In genomic region chr2:31635281-31636137, GRCm38 (mm10) we compare ENCODE assay signal across 7 mouse cellular contexts. TPM values are rescaled to one million over a fixed set of nuclear protein-coding genes. Genes with fewer than 3 reads are reported as not detected.
DNase-seq lines count a peak whose midpoint lies in the region; ATAC-seq and TF ChIP-seq lines count a peak whose summit lies in the region.

No protein-coding gene starts in this region.

- H3K27me3 ChIP-seq in lung, embryonic 14.5 days (ENCODE audit: insufficient read depth, low read length) = peaks cover 89% of the 10 kb centered on the region
- H3K27me3 ChIP-seq in forebrain, embryonic 10.5 days (ENCODE audit: poor library complexity, severe bottlenecking) = peaks cover 100% of the 10 kb centered on the region
- peaks cover 100% of the 10 kb centered on the region for H3K27me3 ChIP-seq in limb, embryonic 13.5 days
- peaks cover 83% of the 10 kb centered on the region for H3K27me3 ChIP-seq in stomach, embryonic 15.5 days (replicated peaks)

- DNase-seq in lung, embryonic 14.5 days = peak; percentile 41
- DNase-seq in lung, postnatal 36 days = no peak
- peak; percentile 69 for DNase-seq in forebrain, embryonic 10.5 days (ENCODE audit: extremely low spot score, low spot score)
- DNase-seq in layer of hippocampus, postnatal 14 days (ENCODE audit: low spot score in 2 of 2) = no peak

- ATAC-seq in lung, embryonic 14.5 days (ENCODE audit: insufficient read depth) = no peak
- ATAC-seq in limb, embryonic 13.5 days (ENCODE audit: low FRiP score, low read depth) = no peak
- no peak for ATAC-seq in stomach, embryonic 15.5 days (ENCODE audit: insufficient read depth, low FRiP score, low read depth)
- no peak for ATAC-seq in CD4-positive, CD25-positive, alpha-beta regulatory T cell, adult 4 months

- no peak overlapping the region for H3K27ac ChIP-seq in lung, embryonic 14.5 days (ENCODE audit: low read depth)
- peak overlapping the region; percentile 85 for H3K27ac ChIP-seq in forebrain, embryonic 10.5 days
- no peak overlapping the region for H3K27ac ChIP-seq in limb, embryonic 13.5 days
- no peak overlapping the region for H3K27ac ChIP-seq in stomach, embryonic 15.5 days

- H3K4me1 ChIP-seq in lung, embryonic 14.5 days (ENCODE audit: insufficient read depth) = peaks cover 7% of the 10 kb centered on the region; the same call in 1 of the 2 replicates
- H3K4me1 ChIP-seq in forebrain, embryonic 10.5 days = peaks cover 62% of the 10 kb centered on the region
- H3K4me1 ChIP-seq in limb, embryonic 13.5 days = peaks cover 48% of the 10 kb centered on the region
- H3K4me1 ChIP-seq in stomach, embryonic 15.5 days = peaks cover 32% of the 10 kb centered on the region

- TF ChIP-seq CTCF in lung, embryonic 14.5 days (IDR thresholded peaks at IDR 0.05; ENCODE audit: low read depth) = no peak

- under 1% methylated on average over 52 of the region's 52 CpGs for WGBS in lung, embryonic 14.5 days
- under 1% methylated on average over 52 of the region's 52 CpGs for WGBS in forebrain, embryonic 10.5 days
- under 1% methylated on average over 52 of the region's 52 CpGs for WGBS in limb, embryonic 13.5 days
- WGBS in stomach, embryonic 15.5 days = under 1% methylated on average over 52 of the region's 52 CpGs

- no peaks in the 10 kb centered on the region for H3K9me3 ChIP-seq in lung, embryonic 14.5 days (ENCODE audit: low read depth, low read length)
- no peaks in the 10 kb centered on the region for H3K9me3 ChIP-seq in forebrain, embryonic 10.5 days
- no peaks in the 10 kb centered on the region for H3K9me3 ChIP-seq in limb, embryonic 13.5 days
- H3K9me3 ChIP-seq in stomach, embryonic 15.5 days = no peaks in the 10 kb centered on the region

- H3K4me3 ChIP-seq in lung, embryonic 14.5 days (ENCODE audit: low read depth, low read length) = peak overlapping the region; percentile 18; the same call in 1 of the 2 replicates
- peak overlapping the region; percentile 52 for H3K4me3 ChIP-seq in forebrain, embryonic 10.5 days
- H3K4me3 ChIP-seq in limb, embryonic 13.5 days = peak overlapping the region; percentile 33
- H3K4me3 ChIP-seq in stomach, embryonic 15.5 days (replicated peaks) = peak overlapping the region; percentile 18

- H3K9ac ChIP-seq in lung, embryonic 14.5 days = no peak overlapping the region; the same call in 1 of the 2 replicates
- H3K9ac ChIP-seq in limb, embryonic 13.5 days = no peak overlapping the region
- no peak overlapping the region for H3K9ac ChIP-seq in stomach, embryonic 15.5 days

- no peaks in the 10 kb centered on the region for H3K36me3 ChIP-seq in lung, embryonic 14.5 days (ENCODE audit: insufficient read depth)
- no peaks in the 10 kb centered on the region for H3K36me3 ChIP-seq in forebrain, embryonic 10.5 days (replicated peaks)
- H3K36me3 ChIP-seq in limb, embryonic 13.5 days = no peaks in the 10 kb centered on the region
- H3K36me3 ChIP-seq in stomach, embryonic 15.5 days = no peaks in the 10 kb centered on the region

- peak overlapping the region; percentile 44 for H3K4me2 ChIP-seq in lung, embryonic 14.5 days
- H3K4me2 ChIP-seq in limb, embryonic 13.5 days (replicated peaks) = peak overlapping the region; percentile 58
- peak overlapping the region; percentile 33 for H3K4me2 ChIP-seq in stomach, embryonic 15.5 days

RNA-seq across cellular contexts. Expression of gene Prdm12, which starts 4.3 kb away (rescaled TPM):
- polyA plus RNA-seq in lung, embryonic 14.5 days (2014; fragmentation: Nextera tagmentation; extraction: Ambion mirVana) = not detected in 2 replicates
- polyA plus RNA-seq in forebrain, embryonic 10.5 days (2016; fragmentation: Nextera tagmentation; extraction: Ambion mirVana) = 0.51 and 0.77 TPM in 2 replicates
- not detected in 2 replicates for polyA plus RNA-seq in limb, embryonic 13.5 days (2015; fragmentation: Nextera tagmentation; extraction: Ambion mirVana)
- polyA plus RNA-seq in stomach, embryonic 15.5 days (2015; fragmentation: Nextera tagmentation; extraction: Ambion mirVana) = not detected in 2 replicates
- polyA plus RNA-seq in CD4-positive, CD25-positive, alpha-beta regulatory T cell, adult 4 months (2017; shearing (Covaris generic)) = not detected
- total RNA-seq in layer of hippocampus, postnatal 14 days (2021) = under 1 TPM; 0.19 to 0.46 TPM

RNA-seq across cellular contexts. Expression of gene Exosc2, which starts 35.0 kb away (rescaled TPM):
- 65.5 and 70.4 TPM in 2 replicates for polyA plus RNA-seq in lung, embryonic 14.5 days (2014; fragmentation: Nextera tagmentation; extraction: Ambion mirVana)
- polyA plus RNA-seq in forebrain, embryonic 10.5 days (2016; fragmentation: Nextera tagmentation; extraction: Ambion mirVana) = 104 and 110 TPM in 2 replicates
- 73.7 and 78.1 TPM in 2 replicates for polyA plus RNA-seq in limb, embryonic 13.5 days (2015; fragmentation: Nextera tagmentation; extraction: Ambion mirVana)
- polyA plus RNA-seq in stomach, embryonic 15.5 days (2015; fragmentation: Nextera tagmentation; extraction: Ambion mirVana) = 59.9 and 60.5 TPM in 2 replicates
- 10 to 100 TPM; 43.5 to 65.7 TPM for polyA plus RNA-seq in CD4-positive, CD25-positive, alpha-beta regulatory T cell, adult 4 months (2017; shearing (Covaris generic))
- 10 to 100 TPM; 17.9 TPM for total RNA-seq in layer of hippocampus, postnatal 14 days (2021)

RNA-seq across cellular contexts. Expression of gene Abl1, which starts 52.7 kb away (rescaled TPM):
- 52.6 and 54.4 TPM in 2 replicates for polyA plus RNA-seq in lung, embryonic 14.5 days (2014; fragmentation: Nextera tagmentation; extraction: Ambion mirVana)
- 51.0 and 51.9 TPM in 2 replicates for polyA plus RNA-seq in forebrain, embryonic 10.5 days (2016; fragmentation: Nextera tagmentation; extraction: Ambion mirVana)
- 52.4 and 55.9 TPM in 2 replicates for polyA plus RNA-seq in limb, embryonic 13.5 days (2015; fragmentation: Nextera tagmentation; extraction: Ambion mirVana)
- 30.2 and 34.5 TPM in 2 replicates for polyA plus RNA-seq in stomach, embryonic 15.5 days (2015; fragmentation: Nextera tagmentation; extraction: Ambion mirVana)
- polyA plus RNA-seq in CD4-positive, CD25-positive, alpha-beta regulatory T cell, adult 4 months (2017; shearing (Covaris generic)) = 1 to 10 TPM; 6.9 to 8.2 TPM
- 10 to 100 TPM; 45.4 to 49.3 TPM for total RNA-seq in layer of hippocampus, postnatal 14 days (2021)

Comparison
In these comparisons a context has a peak if more than half of its experiments do, and no peak if none do; other contexts are left out.
1. DNase-seq: peak in lung, embryonic 14.5 days (single experiment) and forebrain, embryonic 10.5 days (single experiment); none in lung, postnatal 36 days (single experiment) and layer of hippocampus, postnatal 14 days (0 of 2).
2. Peak in every context shown above with its lines, with median percentiles within 50 percentile points of each other: H3K4me2 ChIP-seq and H3K4me3 ChIP-seq.